Mouse (Mus musculus) liver, embryonic 13.5 days (tissue): Measurements from ENCODE around the gene Rxylt1. TPM values are rescaled to one million over a fixed set of nuclear protein-coding genes. Genes with fewer than 3 reads are reported as not detected.
A peak's percentile ranks its signal among the peaks of the same experiment; 100 is the strongest.

Experiments used
- ATAC-seq: fragments of 200-750 bp; cut with Nextera tagmentation; 2 replicates; pipeline ENCODE4 v1.8.0; 2017; ENCODE audit warnings: low read depth, mild to moderate bottlenecking, moderate number of reproducible peaks, moderate library complexity
- DNase-seq: peaks from one replicate; pipeline ENCODE4 v3.0.0; 2022
- H3K27ac ChIP-seq: fragments of 300-500 bp; sonication (generic); 2 replicates; pipeline ENCODE4 v1.5.1; 2015; ENCODE audit warnings: moderate library complexity, mild to moderate bottlenecking, inconsistent platforms
- H3K27me3 ChIP-seq: fragments of 300-500 bp; sonication (generic); 2 replicates; pipeline ENCODE4 v1.6.1; 2015; ENCODE audit warnings: mild to moderate bottlenecking, inconsistent platforms
- H3K36me3 ChIP-seq: fragments of 300-500 bp; sonication (generic); 2 replicates; pipeline ENCODE4 v1.6.1; 2015; ENCODE audit warnings: mild to moderate bottlenecking, inconsistent platforms
- H3K4me1 ChIP-seq: fragments of 300-500 bp; sonication (generic); replicated peaks from 2 replicates; pipeline ENCODE4 v1.6.1; 2015; ENCODE audit warnings: inconsistent platforms
- H3K4me2 ChIP-seq: fragments of 300-500 bp; sonication (generic); 2 replicates; pipeline ENCODE4 v1.6.1; 2015; ENCODE audit warnings: inconsistent platforms, mild to moderate bottlenecking, moderate library complexity
- H3K4me3 ChIP-seq: fragments of 300-500 bp; sonication (generic); replicated peaks from 2 replicates; pipeline ENCODE4 v1.5.1; 2015; ENCODE audit warnings: mild to moderate bottlenecking, inconsistent platforms
- H3K9ac ChIP-seq: fragments of 300-500 bp; sonication (generic); 2 replicates; pipeline ENCODE4 v1.6.1; 2015; ENCODE audit warnings: mild to moderate bottlenecking, inconsistent platforms
- H3K9me3 ChIP-seq: fragments of 300-500 bp; sonication (generic); replicated peaks from 2 replicates; pipeline ENCODE4 v1.6.1; 2016; ENCODE audit warnings: inconsistent platforms
- WGBS: fragments of 180-500 bp; shearing (Covaris S2); methylation state at CpG from one replicate; pipeline ENCODE4 v1.1.7; 2015; ENCODE audit not compliant: insufficient replicate concordance; 5-methylcytosine and 5-hydroxymethylcytosine counted together
- polyA plus RNA-seq: library from polyadenylated mRNA; unstranded; fragments of >200 nt; fragmentation: Nextera tagmentation; extraction: Ambion mirVana; gene quantifications from 2 replicates; pipeline ENCODE4 v1.2.1, GENCODE M21; 2015

Gene Rxylt1
- polyA plus RNA-seq, 1 experiment from 2014 or later: 18.5 TPM

GRCm38 (mm10) chr10:122090472-122090871 lies 6.7 kb downstream of the Rxylt1 start:
- DNase-seq: no peak
- Histone ChIP-seq H3K27me3 (no peaks in the 10 kb centered on the region), H3K9me3 (peaks cover 8% of the 10 kb centered on the region), H3K4me1 (no peaks in the 10 kb centered on the region; the same call in 1 of the 2 replicates), H3K4me3 (no peak overlapping the region), H3K9ac (no peak overlapping the region), H3K36me3 (peaks cover 27% of the 10 kb centered on the region), H3K4me2 (no peak overlapping the region), H3K27ac (no peak overlapping the region)
- no peak for ATAC-seq
- 76% methylated on average over 1 of the region's 1 CpGs for WGBS

GRCm38 (mm10) chr10:122081352-122081751 lies 15.8 kb downstream of the Rxylt1 start:
- Histone ChIP-seq H3K9me3 (no peaks in the 10 kb centered on the region), H3K36me3 (0 out of 2 replicates have a peak, but pooled peaks cover 2% of the 10 kb centered on the region), H3K9ac (no peak overlapping the region), H3K4me3 (no peak overlapping the region), H3K4me2 (no peak overlapping the region), H3K4me1 (no peaks in the 10 kb centered on the region), H3K27ac (no peak overlapping the region), H3K27me3 (no peaks in the 10 kb centered on the region)
- WGBS: 81% methylated on average over 1 of the region's 1 CpGs
- ATAC-seq (no peak), DNase-seq (no peak)

- Histone ChIP-seq H3K4me2 (no peak overlapping the region), H3K9ac (no peak overlapping the region), H3K27me3 (no peaks in the 10 kb centered on the region), H3K4me1 (no peaks in the 10 kb centered on the region), H3K4me3 (no peak overlapping the region), H3K9me3 (no peaks in the 10 kb centered on the region), H3K36me3 (no peaks in the 10 kb centered on the region), H3K27ac (no peak overlapping the region)
- no peak for DNase-seq
- no peak for ATAC-seq
These were observed 28.0 kb downstream of the Rxylt1 start for GRCm38 (mm10) chr10:122069153-122069552.

GRCm38 (mm10) chr10:122055826-122056225 lies 41.3 kb downstream of the Rxylt1 start:
- ATAC-seq: no peak
- Histone ChIP-seq H3K9ac (no peak overlapping the region), H3K4me3 (no peak overlapping the region), H3K36me3 (no peaks in the 10 kb centered on the region), H3K4me1 (no peaks in the 10 kb centered on the region; the same call in 1 of the 2 replicates), H3K9me3 (no peaks in the 10 kb centered on the region), H3K27ac (no peak overlapping the region), H3K4me2 (no peak overlapping the region), H3K27me3 (no peaks in the 10 kb centered on the region)
- DNase-seq: no peak
- 67% methylated on average over 6 of the region's 6 CpGs for WGBS

GRCm38 (mm10) chr10:122054535-122054934 lies 42.6 kb downstream of the Rxylt1 start:
- 6% methylated on average over 8 of the region's 8 CpGs for WGBS
- no peak for ATAC-seq
- DNase-seq: peak; percentile 15

GRCm38 (mm10) chr10:122051831-122052230 lies 45.3 kb downstream of the Rxylt1 start:
- Histone ChIP-seq H3K4me3 (no peak overlapping the region), H3K9me3 (no peaks in the 10 kb centered on the region), H3K27me3 (peaks cover 18% of the 10 kb centered on the region), H3K36me3 (no peaks in the 10 kb centered on the region), H3K9ac (no peak overlapping the region), H3K27ac (no peak overlapping the region), H3K4me1 (peaks cover 3% of the 10 kb centered on the region; the same call in 1 of the 2 replicates), H3K4me2 (no peak overlapping the region)
- 21% methylated on average over 6 of the region's 6 CpGs for WGBS
- peak; percentile 49 for ATAC-seq
- DNase-seq: peak; percentile 57

More at GRCm38 (mm10) chr10:122054535-122054934, 42.6 kb downstream of the Rxylt1 start:
- H3K9me3 ChIP-seq: no peaks in the 10 kb centered on the region
- H3K27ac ChIP-seq: no peak overlapping the region
- H3K36me3 ChIP-seq: no peaks in the 10 kb centered on the region
- H3K4me2 ChIP-seq: no peak overlapping the region
- H3K4me1 ChIP-seq: no peaks in the 10 kb centered on the region; the same call in 1 of the 2 replicates
- H3K9ac ChIP-seq: no peak overlapping the region
- no peak overlapping the region for H3K4me3 ChIP-seq
- no peaks in the 10 kb centered on the region for H3K27me3 ChIP-seq

GRCm38 (mm10) chr10:122047727-122048365 lies 49.3 kb downstream of the Rxylt1 start:
- H3K4me1 ChIP-seq: 0 out of 2 replicates have a peak, but pooled peaks cover 3% of the 10 kb centered on the region
- peak; percentile 57 for DNase-seq
- H3K4me3 ChIP-seq: peak overlapping the region; percentile 64
- H3K27ac ChIP-seq: no peak overlapping the region
- H3K4me2 ChIP-seq: peak overlapping the region; percentile 70
- H3K9me3 ChIP-seq: no peaks in the 10 kb centered on the region
- ATAC-seq: peak; percentile 62
- WGBS: 8% methylated on average over 44 of the region's 44 CpGs
- peaks cover 38% of the 10 kb centered on the region for H3K27me3 ChIP-seq
- peak overlapping the region; percentile 67 for H3K9ac ChIP-seq
- H3K36me3 ChIP-seq: no peaks in the 10 kb centered on the region

- Histone ChIP-seq H3K4me3 (peak within 1 kb of the TSS; percentile 64), H3K9ac (peak within 1 kb of the TSS; percentile 67), H3K4me1 (0 out of 2 replicates have a peak, but pooled peaks cover 3% of the 10 kb centered on the region), H3K4me2 (peak within 1 kb of the TSS; percentile 70), H3K27me3 (peaks cover 38% of the 10 kb centered on the region), H3K36me3 (no peaks in the 10 kb centered on the region), H3K9me3 (no peaks in the 10 kb centered on the region), H3K27ac (no peak within 1 kb of the TSS)
- DNase-seq: no peak
- WGBS: 1% methylated on average over 45 of the region's 79 CpGs
- ATAC-seq: peak; percentile 72
These were observed 50.1 kb downstream of the Rxylt1 start, which contains the start of gene Srgap1 for GRCm38 (mm10) chr10:122046904-122047726. Gene Srgap1 (minus strand): TSS chr10:122047315.

- Histone ChIP-seq H3K9me3 (no peaks in the 10 kb centered on the region), H3K4me1 (0 out of 2 replicates have a peak, but pooled peaks cover 3% of the 10 kb centered on the region), H3K36me3 (no peaks in the 10 kb centered on the region), H3K4me3 (peak overlapping the region; percentile 64), H3K27me3 (peaks cover 38% of the 10 kb centered on the region), H3K9ac (peak overlapping the region; percentile 67), H3K27ac (no peak overlapping the region), H3K4me2 (peak overlapping the region; percentile 70)
- 3% methylated on average over 13 of the region's 13 CpGs for WGBS
- DNase-seq (no peak), ATAC-seq (no peak)
These were observed 50.7 kb downstream of the Rxylt1 start for GRCm38 (mm10) chr10:122046511-122046903.

GRCm38 (mm10) chr10:122045946-122046345 lies 51.2 kb downstream of the Rxylt1 start:
- no peak overlapping the region for H3K9ac ChIP-seq
- 33% methylated on average over 9 of the region's 9 CpGs for WGBS

GRCm38 (mm10) chr10:122044926-122045325 lies 52.2 kb downstream of the Rxylt1 start:
- no peaks in the 10 kb centered on the region for H3K36me3 ChIP-seq
- no peak for DNase-seq
- 0 out of 2 replicates have a peak, but pooled peaks cover 3% of the 10 kb centered on the region for H3K4me1 ChIP-seq
- no peak overlapping the region for H3K9ac ChIP-seq
- H3K4me3 ChIP-seq: no peak overlapping the region
- peaks cover 38% of the 10 kb centered on the region for H3K27me3 ChIP-seq
- H3K27ac ChIP-seq: no peak overlapping the region
- ATAC-seq: no peak
- 53% methylated on average over 4 of the region's 4 CpGs for WGBS
- no peaks in the 10 kb centered on the region for H3K9me3 ChIP-seq
- no peak overlapping the region for H3K4me2 ChIP-seq

More at GRCm38 (mm10) chr10:122045946-122046345, 51.2 kb downstream of the Rxylt1 start:
- ATAC-seq: no peak
- Histone ChIP-seq H3K36me3 (no peaks in the 10 kb centered on the region), H3K4me3 (peak overlapping the region; percentile 64), H3K4me1 (0 out of 2 replicates have a peak, but pooled peaks cover 3% of the 10 kb centered on the region), H3K27me3 (peaks cover 38% of the 10 kb centered on the region), H3K9me3 (no peaks in the 10 kb centered on the region), H3K27ac (no peak overlapping the region), H3K4me2 (peak overlapping the region; percentile 70)
- no peak for DNase-seq
